Mouse (Mus musculus) MEL (cell line): ENCODE data around the gene Stra6l. TPM values are rescaled to one million over a fixed set of nuclear protein-coding genes. Genes with fewer than 3 reads are reported as not detected.

ENCODE experiments used
- DNase-seq: peaks from one replicate; pipeline ENCODE4 v3.0.0; 2011; ENCODE audit warnings: low read depth, low spot score
- H3K27ac ChIP-seq: 2 replicates; pipeline ENCODE4 v1.5.1; 2012; ENCODE audit warnings: low read depth, mild to moderate bottlenecking, control low read depth, low read length, moderate library complexity; ENCODE audit not compliant: control insufficient read depth
- H3K27me3 ChIP-seq, 2 experiments: fragments of 150-350 bp in 1 of 2; sonication (generic) in 1 of 2; 2 replicates each; pipeline ENCODE4 v1.6.1; 2012; ENCODE audit warnings: low read length in 2 of 2, mild to moderate bottlenecking in 2 of 2, improper control_type of control experiment in 1 of 2, moderate library complexity in 1 of 2; ENCODE audit not compliant: insufficient read depth in 2 of 2, control insufficient read depth in 1 of 2
- H3K36me3 ChIP-seq, 2 experiments: 2 replicates each; pipeline ENCODE4 v1.6.1; 2012 to 2014; ENCODE audit warnings: low read length in 2 of 2, improper control_type of control experiment in 1 of 2, inconsistent platforms in 1 of 2, mild to moderate bottlenecking in 1 of 2; ENCODE audit not compliant: insufficient read depth in 2 of 2, control insufficient read depth in 1 of 2
- H3K4me1 ChIP-seq, 2 experiments: fragments of 150-350 bp in 1 of 2; sonication (generic) in 1 of 2; 2 replicates each; pipeline ENCODE4 v1.6.1; 2012; ENCODE audit warnings: low read length in 2 of 2, improper control_type of control experiment in 1 of 2, mild to moderate bottlenecking in 1 of 2; ENCODE audit not compliant: insufficient read depth in 2 of 2, control insufficient read depth in 1 of 2
- H3K4me3 ChIP-seq, 2 experiments: fragments of 150-350 bp in 1 of 2; sonication (generic) in 1 of 2; 2 replicates each; pipeline ENCODE4 v1.5.1; 2012; ENCODE audit warnings: low read depth in 2 of 2, low read length in 2 of 2, mild to moderate bottlenecking in 2 of 2, moderate library complexity in 2 of 2, control low read depth in 1 of 2, improper control_type of control experiment in 1 of 2; ENCODE audit not compliant: control insufficient read depth in 1 of 2, insufficient read depth in 1 of 2
- H3K79me2 ChIP-seq: 2 replicates; pipeline ENCODE4 v1.6.1; 2012; ENCODE audit warnings: mild to moderate bottlenecking, low read length, moderate library complexity; ENCODE audit not compliant: control insufficient read depth, poor library complexity, insufficient read depth
- H3K9ac ChIP-seq: 2 replicates; pipeline ENCODE4 v1.6.1; 2012; ENCODE audit warnings: low read depth, mild to moderate bottlenecking, control low read depth, low read length, moderate library complexity; ENCODE audit not compliant: control insufficient read depth, poor library complexity, severe bottlenecking
- H3K9me3 ChIP-seq: fragments of 150-350 bp; sonication (generic); replicated peaks from 2 replicates; pipeline ENCODE4 v1.6.1; 2012; ENCODE audit warnings: mild to moderate bottlenecking, low read length, improper control_type of control experiment, moderate library complexity; ENCODE audit not compliant: insufficient read depth
- CHD1 ChIP-seq: IDR thresholded peaks from 2 replicates; pipeline ENCODE4 v1.6.1; 2012; ENCODE audit warnings: low read depth, mild to moderate bottlenecking, inconsistent platforms, low read length, improper control_type of control experiment
- CHD2 ChIP-seq: IDR thresholded peaks from 2 replicates; pipeline ENCODE4 v1.6.1; 2011; ENCODE audit warnings: low read length, improper control_type of control experiment
- E2F4 ChIP-seq: IDR thresholded peaks from 2 replicates; pipeline ENCODE4 v1.6.1; 2011; ENCODE audit warnings: low read depth, low read length, improper control_type of control experiment, borderline replicate concordance
- EP300 ChIP-seq, 2 experiments: IDR thresholded peaks; 2 replicates each; pipeline ENCODE4 v1.6.1; 2011; ENCODE audit warnings: improper control_type of control experiment in 2 of 2, low read length in 2 of 2, low read depth in 1 of 2, mild to moderate bottlenecking in 1 of 2
- ETS1 ChIP-seq: IDR thresholded peaks from 2 replicates; pipeline ENCODE4 v1.6.1; 2012; ENCODE audit warnings: low read depth, mild to moderate bottlenecking, inconsistent platforms, low read length, improper control_type of control experiment, moderate library complexity
- GATA1 ChIP-seq: IDR thresholded peaks from 2 replicates; pipeline ENCODE4 v1.6.1; 2011; ENCODE audit warnings: low read depth, low read length, improper control_type of control experiment
- HCFC1 ChIP-seq: IDR thresholded peaks from 2 replicates; pipeline ENCODE4 v1.6.1; 2012; ENCODE audit warnings: low read depth, mild to moderate bottlenecking, inconsistent platforms, low read length, improper control_type of control experiment, moderate library complexity
- JUND ChIP-seq: IDR thresholded peaks from 2 replicates; pipeline ENCODE4 v1.6.1; 2011; ENCODE audit warnings: low read depth, mild to moderate bottlenecking, improper control_type of control experiment, low read length
- KAT2A ChIP-seq: conservative IDR thresholded peaks from 2 replicates; pipeline ENCODE4 v1.6.1; 2012; ENCODE audit warnings: low read depth, low read length, improper control_type of control experiment, inconsistent platforms
- MAFK ChIP-seq: IDR thresholded peaks from 2 replicates; pipeline ENCODE4 v1.6.1; 2011; ENCODE audit warnings: low read depth, mild to moderate bottlenecking, low read length, improper control_type of control experiment, borderline replicate concordance
- MXI1 ChIP-seq: IDR thresholded peaks from 2 replicates; pipeline ENCODE4 v1.6.1; 2011; ENCODE audit warnings: mild to moderate bottlenecking, low read depth, low read length, improper control_type of control experiment
- MYB ChIP-seq: IDR thresholded peaks from 2 replicates; pipeline ENCODE4 v1.6.1; 2011; ENCODE audit warnings: mild to moderate bottlenecking, low read depth, low read length, improper control_type of control experiment
- NELFE ChIP-seq: IDR thresholded peaks from 2 replicates; pipeline ENCODE4 v1.6.1; 2011; ENCODE audit warnings: low read depth, low read length, improper control_type of control experiment
- POLR2A ChIP-seq, 2 experiments: IDR thresholded peaks; 2 replicates each; pipeline ENCODE4 v1.6.1; 2011 to 2012; ENCODE audit warnings: low read length in 2 of 2, mild to moderate bottlenecking in 2 of 2, control low read depth in 1 of 2, improper control_type of control experiment in 1 of 2, low read depth in 1 of 2, moderate library complexity in 1 of 2; ENCODE audit not compliant: control insufficient read depth in 1 of 2, insufficient read depth in 1 of 2, poor library complexity in 1 of 2
- RAD21 ChIP-seq: IDR thresholded peaks from 2 replicates; pipeline ENCODE4 v1.6.1; 2011; ENCODE audit warnings: mild to moderate bottlenecking, low read depth, low read length, improper control_type of control experiment
- RCOR1 ChIP-seq: IDR thresholded peaks from 2 replicates; pipeline ENCODE4 v1.6.1; 2012; ENCODE audit warnings: low read depth, mild to moderate bottlenecking, inconsistent platforms, low read length, improper control_type of control experiment
- TAL1 ChIP-seq: IDR thresholded peaks from 2 replicates; pipeline ENCODE4 v1.6.1; 2012; ENCODE audit warnings: mild to moderate bottlenecking, inconsistent platforms, low read length, moderate library complexity, mixed read lengths
- TBP ChIP-seq: IDR thresholded peaks from 2 replicates; pipeline ENCODE4 v1.8.0; 2011; ENCODE audit warnings: low read depth, low read length, improper control_type of control experiment
- TCF12 ChIP-seq: IDR thresholded peaks from 2 replicates; pipeline ENCODE4 v1.6.1; 2014; ENCODE audit warnings: low read depth, mild to moderate bottlenecking, inconsistent platforms, low read length, improper control_type of control experiment, moderate library complexity
- UBTF ChIP-seq: IDR thresholded peaks from 2 replicates; pipeline ENCODE4 v1.6.1; 2012; ENCODE audit warnings: low read depth, mild to moderate bottlenecking, inconsistent platforms, low read length, improper control_type of control experiment, moderate library complexity, borderline replicate concordance; ENCODE audit not compliant: insufficient read depth
- USF1 ChIP-seq: IDR thresholded peaks from 2 replicates; pipeline ENCODE4 v1.6.1; 2014; ENCODE audit warnings: low read depth, mild to moderate bottlenecking, inconsistent platforms, low read length, improper control_type of control experiment, moderate library complexity
- USF2 ChIP-seq, 2 experiments: IDR thresholded peaks; 2 replicates each; pipeline ENCODE4 v1.6.1; 2011 to 2012; ENCODE audit warnings: improper control_type of control experiment in 2 of 2, low read length in 2 of 2, borderline replicate concordance in 1 of 2, inconsistent platforms in 1 of 2, low read depth in 1 of 2, mild to moderate bottlenecking in 1 of 2; ENCODE audit not compliant: insufficient read depth in 1 of 2
- ZC3H11A ChIP-seq: IDR thresholded peaks from 2 replicates; pipeline ENCODE4 v1.6.1; 2012; ENCODE audit warnings: low read depth, mild to moderate bottlenecking, inconsistent platforms, low read length, improper control_type of control experiment
- ZKSCAN1 ChIP-seq: IDR thresholded peaks from 2 replicates; pipeline ENCODE4 v1.6.1; 2012; ENCODE audit warnings: low read depth, mild to moderate bottlenecking, inconsistent platforms, low read length, improper control_type of control experiment, moderate library complexity
- ZMIZ1 ChIP-seq: IDR thresholded peaks from 2 replicates; pipeline ENCODE4 v1.6.1; 2012; ENCODE audit warnings: low read depth, mild to moderate bottlenecking, inconsistent platforms, low read length, improper control_type of control experiment, moderate library complexity
- ZNF384 ChIP-seq: IDR thresholded peaks from 2 replicates; pipeline ENCODE4 v1.6.1; 2012; ENCODE audit warnings: low read depth, mild to moderate bottlenecking, inconsistent platforms, low read length, improper control_type of control experiment
- polyA plus RNA-seq, 2 experiments: library from polyadenylated mRNA; stranded (reverse) in 1 of 2; unstranded in 1 of 2; fragments of >175 nt in 1 of 2; fragments of >200 nt in 1 of 2; gene quantifications; 2 replicates each; pipeline versions ENCODE4 v1.2.1 to v1.2.4; 2012; ENCODE audit warnings: low replicate concordance in 2 of 2, low read depth in 1 of 2; ENCODE audit not compliant: insufficient read length in 2 of 2, insufficient read depth in 1 of 2, missing spikeins in 1 of 2
- total RNA-seq: library from RNA; depleted of rRNA; stranded (reverse); fragments of 300-350 nt; gene quantifications from 2 replicates; pipeline ENCODE4 v1.2.3, GENCODE M21; 2012

The Stra6l gene
- total and polyA plus RNA-seq, 3 experiments = not detected

GRCm38 (mm10) chr4:45883250-45883649, 34.8 kb downstream of the Stra6l start:
- Histone ChIP-seq H3K27me3 (peaks cover 0 to 3% of the 10 kb centered on the region in 2 experiments; a peak in 3 of 4 replicates), H3K9me3 (no peaks in the 10 kb centered on the region), H3K79me2 (no peaks in the 10 kb centered on the region), H3K4me1 (peaks cover 0 to 11% of the 10 kb centered on the region in 2 experiments; a peak in 2 of 4 replicates), H3K27ac (no peak overlapping the region)
- no peak for TF ChIP-seq TAL1
- no peak for TF ChIP-seq CHD1
- TF ChIP-seq ZNF384 = no peak
- no peak for TF ChIP-seq EP300 (IDR thresholded peaks at IDR 0.05; ENCODE audit: low read depth in 1 of 2, low read length in 2 of 2)
- no peak for TF ChIP-seq POLR2A (IDR thresholded peaks at IDR 0.05; ENCODE audit: control insufficient read depth in 1 of 2, insufficient read depth in 1 of 2, low read depth in 1 of 2, low read length in 2 of 2, poor library complexity in 1 of 2)
- TF ChIP-seq USF2 (IDR thresholded peaks at IDR 0.05; ENCODE audit: borderline replicate concordance in 1 of 2, insufficient read depth in 1 of 2, low read depth in 1 of 2, low read length in 2 of 2) = no peak
- no peak for TF ChIP-seq KAT2A
- no peak for TF ChIP-seq JUND
- no peak for TF ChIP-seq ZMIZ1
- no peak for TF ChIP-seq E2F4
- no peak for TF ChIP-seq USF1
- no peak for TF ChIP-seq ZC3H11A
- TF ChIP-seq MXI1 = no peak
- no peak for TF ChIP-seq MYB
- TF ChIP-seq UBTF = no peak
- TF ChIP-seq ZKSCAN1 = no peak
- TF ChIP-seq, all 39 proteins: peak for 0
- Histone ChIP-seq H3K9ac (no peak overlapping the region), H3K36me3 (peaks cover 0 to 4% of the 10 kb centered on the region in 2 experiments; a peak in 1 of 4 replicates), H3K4me3 (no peak overlapping the region)
- no peak for DNase-seq

DNA sequence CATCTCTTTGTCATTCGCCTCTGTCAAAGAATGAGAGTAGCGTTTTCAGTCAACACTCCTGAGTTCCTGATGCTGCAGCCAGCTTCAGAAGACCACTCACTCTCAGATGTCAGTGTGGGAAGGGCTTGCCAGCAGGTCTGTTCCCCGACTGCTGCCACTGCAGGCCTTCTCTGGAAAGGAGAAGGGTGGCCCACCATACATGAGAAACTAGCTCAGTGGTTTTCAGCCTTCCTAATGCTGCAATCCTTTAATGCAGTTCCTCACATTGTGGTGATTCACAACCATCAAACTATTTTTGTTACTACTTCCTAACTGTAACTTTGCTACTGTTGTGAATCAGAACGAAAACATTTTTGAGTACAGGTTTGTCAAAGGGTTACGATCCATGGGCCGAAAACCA, 41.0 kb downstream of the Stra6l start:
- DNase-seq = no peak
- Histone ChIP-seq H3K4me3 (no peak overlapping the region), H3K4me1 (no peaks in the 10 kb centered on the region), H3K27me3 (peaks cover 0 to 3% of the 10 kb centered on the region in 2 experiments), H3K27ac (no peak overlapping the region), H3K9me3 (no peaks in the 10 kb centered on the region), H3K9ac (no peak overlapping the region)
- TF ChIP-seq TCF12 = no peak
- no peak for TF ChIP-seq ETS1
- no peak for TF ChIP-seq GATA1
- TF ChIP-seq RAD21 = no peak
- no peak for TF ChIP-seq TBP
- no peak for TF ChIP-seq CHD2
- TF ChIP-seq MAFK = no peak
- no peak for TF ChIP-seq TAL1
- no peak for TF ChIP-seq HCFC1
- no peak for TF ChIP-seq RCOR1
- no peak for TF ChIP-seq USF2 (IDR thresholded peaks at IDR 0.05; ENCODE audit: borderline replicate concordance in 1 of 2, insufficient read depth in 1 of 2, low read depth in 1 of 2, low read length in 2 of 2)
- TF ChIP-seq ZC3H11A = no peak
- no peak for TF ChIP-seq MXI1
- TF ChIP-seq USF1 = no peak
- TF ChIP-seq NELFE = no peak
- TF ChIP-seq, all 39 proteins: peak for 0
- H3K36me3 ChIP-seq = no peaks in the 10 kb centered on the region
- no peaks in the 10 kb centered on the region for H3K79me2 ChIP-seq
